Mouse (Mus musculus) cerebellum, postnatal 14 days (tissue): Measurements from ENCODE around the gene Olfr1137.

Source experiments
- DNase-seq, 2 experiments: peaks; one replicate each; pipeline ENCODE4 v3.0.0; 2021; ENCODE audit warnings: mixed read lengths in 2 of 2

Olfr1137 gene

GRCm38 (mm10) chr2:87713079-87713478 lies at the start of gene Olfr1137:
Olfr1137 (minus strand) TSS chr2:87713179.
- DNase-seq, result no peak

GRCm38 (mm10) chr2:87753891-87754290 lies 40.9 kb upstream of the Olfr1137 start, which contains the start of gene Olfr1141:
Olfr1141 (minus strand) TSS chr2:87753991.
- no peak for DNase-seq

- DNase-seq, result no peak
Observed at GRCm38 (mm10) chr2:87743452-87743851, 30.5 kb upstream of the Olfr1137 start, which contains the start of gene Olfr1140. Olfr1140 (plus strand) TSS chr2:87743752.

GRCm38 (mm10) chr2:87739878-87740277 lies 26.9 kb upstream of the Olfr1137 start, which contains the start of gene Olfr1138:
Olfr1138 (minus strand) TSS chr2:87739978.
- no peak for DNase-seq

GRCm38 (mm10) chr2:87693847-87694246 lies 19.1 kb downstream of the Olfr1137 start, which contains the start of gene Olfr1136:
Olfr1136 (minus strand) TSS chr2:87693947.
- no peak for DNase-seq

GRCm38 (mm10) chr2:87673564-87673963 lies 39.4 kb downstream of the Olfr1137 start, which contains the start of gene Olfr1135:
Olfr1135 (minus strand) TSS chr2:87673664.
- DNase-seq, result no peak
